Mouse (Mus musculus): Measurements from ENCODE around the gene Mbd5. TPM values are rescaled to one million over a fixed set of nuclear protein-coding genes. Genes with fewer than 3 reads are reported as not detected.

The Mbd5 gene
- polyA plus RNA-seq, 1 experiment from 2014 or later, result 5.4 TPM

DNA sequence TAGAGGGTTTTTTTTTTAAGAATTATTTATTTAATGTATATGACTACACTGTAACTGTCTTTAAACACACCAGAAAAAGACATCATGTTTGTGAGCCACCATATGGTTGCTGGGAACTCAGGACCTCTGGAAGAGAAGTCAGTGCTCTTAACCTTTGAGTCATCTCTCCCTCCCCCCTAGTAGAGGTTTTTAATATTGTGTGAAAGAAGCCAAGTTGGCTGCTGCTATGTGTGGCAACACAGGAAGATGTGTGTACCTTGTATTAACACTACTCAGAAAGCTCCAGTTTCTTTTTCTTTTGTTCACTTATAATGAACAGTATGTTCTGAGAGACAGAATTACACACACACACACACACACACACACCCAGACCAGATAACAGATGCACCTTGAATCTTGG is 334.3 kb downstream of the Mbd5 start:
- no peak overlapping the region for H3K4me3 ChIP-seq (ENCODE audit: low read depth, low read length)
- H3K27me3 ChIP-seq (ENCODE audit: insufficient read depth, low read length), result no peaks in the 10 kb centered on the region
- H3K9ac ChIP-seq (replicated peaks), result no peak overlapping the region
- H3K9me3 ChIP-seq (ENCODE audit: low read length), result no peaks in the 10 kb centered on the region
- H3K4me2 ChIP-seq (ENCODE audit: low read depth, low read length), result no peak overlapping the region
- no peak overlapping the region for H3K27ac ChIP-seq (ENCODE audit: low read depth)
- no peaks in the 10 kb centered on the region for H3K4me1 ChIP-seq (ENCODE audit: insufficient read depth)
- DNase-seq (no peak), ATAC-seq (no peak)
- H3K36me3 ChIP-seq (replicated peaks; ENCODE audit: insufficient read depth, low read length), result no peaks in the 10 kb centered on the region
- TF ChIP-seq CTCF (IDR thresholded peaks at IDR 0.05; ENCODE audit: low read depth) (no peak), EP300 (IDR thresholded peaks at IDR 0.05; ENCODE audit: low read depth) (no peak)

GRCm38 (mm10) chr2:49286965-49287364 is 337.7 kb downstream of the Mbd5 start:
- H3K4me2 ChIP-seq (ENCODE audit: low read depth, low read length), result no peak overlapping the region
- 42% methylated on average over 1 of the region's 1 CpGs for WGBS (ENCODE audit: insufficient replicate concordance)
- DNase-seq (no peak), ATAC-seq (no peak)
- H3K36me3 ChIP-seq (replicated peaks; ENCODE audit: insufficient read depth, low read length), result no peaks in the 10 kb centered on the region
- no peak for TF ChIP-seq EP300 (IDR thresholded peaks at IDR 0.05; ENCODE audit: low read depth)
- H3K9me3 ChIP-seq (ENCODE audit: low read length), result no peaks in the 10 kb centered on the region
- no peaks in the 10 kb centered on the region for H3K27me3 ChIP-seq (ENCODE audit: insufficient read depth, low read length)
- no peak overlapping the region for H3K4me3 ChIP-seq (ENCODE audit: low read depth, low read length)
- H3K9ac ChIP-seq (replicated peaks), result no peak overlapping the region
- H3K27ac ChIP-seq (ENCODE audit: low read depth), result no peak overlapping the region
- no peaks in the 10 kb centered on the region for H3K4me1 ChIP-seq (ENCODE audit: insufficient read depth)

DNA sequence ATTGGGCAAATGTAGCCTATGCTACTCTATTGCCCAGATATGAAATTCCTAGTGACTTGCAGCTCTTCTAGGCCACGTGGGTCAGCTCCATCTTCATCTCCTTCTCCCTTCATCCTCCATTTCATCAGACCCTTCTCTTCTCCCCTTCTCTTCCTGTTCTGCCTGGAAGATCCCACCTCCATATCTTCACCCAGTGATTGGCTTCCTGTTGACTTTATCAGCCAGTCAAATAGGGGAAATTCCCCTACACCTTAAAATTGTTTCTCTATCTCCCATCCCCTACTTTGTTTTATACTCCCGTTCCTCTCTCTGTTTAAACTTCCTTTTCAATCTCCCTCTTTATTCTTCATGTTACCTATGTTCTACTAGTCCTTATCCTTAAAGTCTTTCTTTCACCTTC is 342.4 kb downstream of the Mbd5 start:
- H3K4me2 ChIP-seq (ENCODE audit: low read depth, low read length), result no peak overlapping the region
- no peaks in the 10 kb centered on the region for H3K4me1 ChIP-seq (ENCODE audit: insufficient read depth)
- no peaks in the 10 kb centered on the region for H3K36me3 ChIP-seq (replicated peaks; ENCODE audit: insufficient read depth, low read length)
- no peak overlapping the region for H3K9ac ChIP-seq (replicated peaks)
- H3K27me3 ChIP-seq (ENCODE audit: insufficient read depth, low read length), result no peaks in the 10 kb centered on the region
- 71% methylated on average over 2 of the region's 2 CpGs for WGBS (ENCODE audit: insufficient replicate concordance)
- no peak overlapping the region for H3K4me3 ChIP-seq (ENCODE audit: low read depth, low read length)
- TF ChIP-seq EP300 (IDR thresholded peaks at IDR 0.05; ENCODE audit: low read depth) (no peak), CTCF (IDR thresholded peaks at IDR 0.05; ENCODE audit: low read depth) (no peak)
- no peak overlapping the region for H3K27ac ChIP-seq (ENCODE audit: low read depth)
- no peaks in the 10 kb centered on the region for H3K9me3 ChIP-seq (ENCODE audit: low read length)
- DNase-seq (no peak), ATAC-seq (no peak)

DNA sequence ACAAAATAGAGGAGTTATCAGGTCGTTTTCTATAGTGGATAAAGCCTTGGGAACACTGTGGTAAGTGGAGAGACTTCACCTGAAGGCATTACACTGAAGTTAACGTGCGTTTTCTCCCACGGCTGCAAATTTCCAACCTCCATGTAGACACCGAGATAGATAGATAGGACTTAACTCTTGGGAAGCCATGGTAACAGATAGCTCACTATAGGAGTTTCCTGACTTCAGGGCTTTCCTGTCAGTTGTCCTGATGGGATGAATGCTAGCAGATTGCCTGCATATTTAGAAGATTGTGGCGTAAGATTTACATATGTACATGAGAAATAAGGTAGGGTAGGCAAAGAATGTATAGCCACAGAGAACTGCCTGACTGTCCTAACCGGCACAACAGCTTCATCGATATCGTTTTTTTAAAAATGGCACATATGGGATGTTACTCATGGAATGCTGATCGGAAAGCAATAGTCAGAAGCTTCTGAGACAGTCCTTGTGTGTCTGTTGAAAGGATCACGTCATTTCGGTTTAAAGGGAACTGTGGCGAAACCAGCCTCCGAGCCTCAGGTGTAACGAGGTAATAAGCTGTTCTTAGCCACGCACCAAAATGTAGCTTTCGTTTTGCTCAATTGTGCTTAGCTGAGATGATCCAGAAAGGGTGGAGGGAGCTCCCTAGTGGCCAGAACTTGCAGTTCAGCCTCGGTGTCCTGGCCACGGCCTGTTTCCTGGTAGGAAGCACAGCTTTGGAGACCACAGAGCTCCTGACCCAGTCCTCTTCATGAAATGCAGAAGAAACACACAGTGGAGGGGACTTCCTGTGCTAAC is 363.5 kb downstream of the Mbd5 start:
- peak; percentile 84 for DNase-seq
- peak; percentile 96 for ATAC-seq
- Histone ChIP-seq H3K4me3 (ENCODE audit: low read depth, low read length) (peak overlapping the region; percentile 49), H3K9me3 (ENCODE audit: low read length) (no peaks in the 10 kb centered on the region), H3K36me3 (replicated peaks; ENCODE audit: insufficient read depth, low read length) (no peaks in the 10 kb centered on the region), H3K4me2 (ENCODE audit: low read depth, low read length) (peak overlapping the region; percentile 65), H3K27me3 (ENCODE audit: insufficient read depth, low read length) (no peaks in the 10 kb centered on the region), H3K27ac (ENCODE audit: low read depth) (no peak overlapping the region), H3K9ac (replicated peaks) (peak overlapping the region; percentile 23), H3K4me1 (ENCODE audit: insufficient read depth) (peaks cover 3% of the 10 kb centered on the region; the same call in 1 of the 2 replicates)
- TF ChIP-seq EP300 (IDR thresholded peaks at IDR 0.05; ENCODE audit: low read depth), result no peak
- TF ChIP-seq CTCF (IDR thresholded peaks at IDR 0.05; ENCODE audit: low read depth), result peak; percentile 93
- 30% methylated on average over 19 of the region's 19 CpGs for WGBS (ENCODE audit: insufficient replicate concordance)

DNA sequence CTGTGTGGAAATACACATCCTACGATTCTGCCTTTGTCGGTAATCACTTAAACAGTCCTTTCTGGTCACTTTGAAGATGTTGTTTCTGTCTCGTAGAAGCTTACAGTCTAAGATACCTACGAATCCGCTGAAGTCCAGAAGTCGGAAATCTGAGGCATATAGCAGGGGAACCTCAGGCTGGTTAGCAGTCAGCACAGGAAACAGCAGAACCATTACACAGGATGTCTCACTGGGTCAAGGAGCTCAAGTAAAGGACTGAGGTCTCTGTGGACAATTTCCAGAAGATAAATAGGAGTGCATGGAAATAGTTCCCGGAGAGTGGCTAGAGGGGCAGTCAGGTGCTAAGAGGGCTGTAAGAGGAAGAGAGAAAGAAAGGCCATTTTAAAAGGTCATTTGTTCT is 384.3 kb downstream of the Mbd5 start:
- H3K4me2 ChIP-seq (ENCODE audit: low read depth, low read length), result no peak overlapping the region
- H3K9ac ChIP-seq (replicated peaks), result no peak overlapping the region
- H3K27me3 ChIP-seq (ENCODE audit: insufficient read depth, low read length), result no peaks in the 10 kb centered on the region
- H3K4me3 ChIP-seq (ENCODE audit: low read depth, low read length), result no peak overlapping the region
- no peaks in the 10 kb centered on the region for H3K36me3 ChIP-seq (replicated peaks; ENCODE audit: insufficient read depth, low read length)
- ATAC-seq, result no peak
- 72% methylated on average over 7 of the region's 7 CpGs for WGBS (ENCODE audit: insufficient replicate concordance)
- TF ChIP-seq CTCF (IDR thresholded peaks at IDR 0.05; ENCODE audit: low read depth), result no peak
- no peak for TF ChIP-seq EP300 (IDR thresholded peaks at IDR 0.05; ENCODE audit: low read depth)
- H3K4me1 ChIP-seq (ENCODE audit: insufficient read depth), result no peaks in the 10 kb centered on the region
- no peak for DNase-seq
- H3K9me3 ChIP-seq (ENCODE audit: low read length), result no peaks in the 10 kb centered on the region
- no peak overlapping the region for H3K27ac ChIP-seq (ENCODE audit: low read depth)

GRCm38 (mm10) chr2:49335267-49335666 is 386.0 kb downstream of the Mbd5 start:
- no peaks in the 10 kb centered on the region for H3K27me3 ChIP-seq (ENCODE audit: insufficient read depth, low read length)
- no peaks in the 10 kb centered on the region for H3K36me3 ChIP-seq (replicated peaks; ENCODE audit: insufficient read depth, low read length)
- TF ChIP-seq CTCF (IDR thresholded peaks at IDR 0.05; ENCODE audit: low read depth) (no peak), EP300 (IDR thresholded peaks at IDR 0.05; ENCODE audit: low read depth) (no peak)
- H3K9me3 ChIP-seq (ENCODE audit: low read length), result no peaks in the 10 kb centered on the region
- H3K4me2 ChIP-seq (ENCODE audit: low read depth, low read length), result no peak overlapping the region
- WGBS (ENCODE audit: insufficient replicate concordance), result 84% methylated on average over 9 of the region's 9 CpGs
- no peak overlapping the region for H3K9ac ChIP-seq (replicated peaks)
- H3K27ac ChIP-seq (ENCODE audit: low read depth), result no peak overlapping the region
- no peaks in the 10 kb centered on the region for H3K4me1 ChIP-seq (ENCODE audit: insufficient read depth)
- ATAC-seq (no peak), DNase-seq (no peak)
- no peak overlapping the region for H3K4me3 ChIP-seq (ENCODE audit: low read depth, low read length)

Measured in liver, postnatal 0 days (tissue).